In the genomic region with DNA sequence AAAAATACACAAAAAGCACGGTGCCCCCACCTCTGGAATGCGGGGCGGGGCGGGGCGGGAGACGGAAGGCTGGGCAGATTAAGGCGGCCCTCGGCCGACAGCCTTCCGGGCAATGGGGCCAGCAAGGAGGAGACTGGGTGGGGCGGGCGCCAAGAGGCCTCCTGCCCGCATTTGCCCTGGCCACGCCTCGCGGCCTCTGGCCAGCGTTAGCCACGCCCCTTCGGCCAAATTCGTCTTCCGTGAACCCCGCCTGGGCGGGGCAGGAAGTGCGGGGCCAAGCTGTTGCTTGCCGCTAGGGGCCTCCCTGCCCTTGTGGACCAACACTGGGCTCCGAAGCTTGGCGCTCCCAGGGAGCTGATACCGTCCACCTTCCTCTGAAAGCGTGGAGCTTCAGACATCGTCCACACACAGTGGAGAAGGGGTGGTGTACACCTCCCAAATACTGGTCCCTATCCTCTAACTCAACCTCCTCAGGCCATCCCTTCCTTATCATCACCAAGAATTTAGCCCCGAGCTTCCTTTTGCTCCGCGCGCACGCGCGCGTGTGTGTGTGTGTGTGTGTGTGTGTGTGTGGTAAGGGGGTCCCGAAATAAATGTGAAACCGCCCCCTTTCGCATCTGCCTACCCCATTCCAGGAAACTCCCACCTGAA, we compare ENCODE assay signal across 7 mouse cellular contexts. TPM values are rescaled to one million over a fixed set of nuclear protein-coding genes. Genes with fewer than 3 reads are reported as not detected.
A peak's percentile ranks its signal among the peaks of the same experiment; 100 is the strongest.
DNase-seq lines count a peak whose midpoint lies in the region; ATAC-seq lines count a peak whose summit lies in the region.

No protein-coding gene starts in this region.

- WGBS in intestine, embryonic 15.5 days = under 1% methylated on average over 41 of the region's 41 CpGs
- WGBS in midbrain, embryonic 10.5 days = under 1% methylated on average over 41 of the region's 41 CpGs

- H3K4me3 ChIP-seq in intestine, embryonic 15.5 days (replicated peaks) = peak overlapping the region; percentile 40
- peak overlapping the region; percentile 57 for H3K4me3 ChIP-seq in midbrain, embryonic 10.5 days

- H3K27ac ChIP-seq in intestine, embryonic 15.5 days = peak overlapping the region; percentile 93
- H3K27ac ChIP-seq in midbrain, embryonic 10.5 days (replicated peaks) = peak overlapping the region; percentile 89

- H3K9ac ChIP-seq in intestine, embryonic 15.5 days = peak overlapping the region; percentile 56

- H3K9me3 ChIP-seq in intestine, embryonic 15.5 days = no peaks in the 10 kb centered on the region
- no peaks in the 10 kb centered on the region for H3K9me3 ChIP-seq in midbrain, embryonic 10.5 days (replicated peaks)

- intact Hi-C loops in left cerebral cortex, postnatal 25 days (cut with DNase I) = no loop called here

- peak; percentile 100 for DNase-seq in adrenal gland, adult (ENCODE audit: inconsistent age in 2 of 2, low spot score in 1 of 2)
- DNase-seq in embryo, embryonic 11 days = peak; percentile 100
- peak; percentile 99 for DNase-seq in gastrocnemius, postnatal 25 days
- DNase-seq in left cerebral cortex, postnatal 25 days (ENCODE audit: low spot score in 2 of 2) = peak; percentile 86 to 89
- peak; percentile 99 for DNase-seq in midbrain, embryonic 10.5 days (ENCODE audit: low spot score)
- peak; percentile 80 for DNase-seq in right cerebral cortex, postnatal 4 days

- peaks cover 13% of the 10 kb centered on the region; the same call in 1 of the 2 replicates for H3K36me3 ChIP-seq in intestine, embryonic 15.5 days
- peaks cover 30% of the 10 kb centered on the region for H3K36me3 ChIP-seq in midbrain, embryonic 10.5 days

- ATAC-seq in intestine, embryonic 15.5 days = peak; percentile 94

- no peaks in the 10 kb centered on the region for H3K27me3 ChIP-seq in intestine, embryonic 15.5 days (replicated peaks)
- no peaks in the 10 kb centered on the region for H3K27me3 ChIP-seq in midbrain, embryonic 10.5 days (ENCODE audit: low read depth, poor library complexity, severe bottlenecking)

- peaks cover 20% of the 10 kb centered on the region for H3K4me1 ChIP-seq in intestine, embryonic 15.5 days (replicated peaks)
- peaks cover 40% of the 10 kb centered on the region for H3K4me1 ChIP-seq in midbrain, embryonic 10.5 days

- peak overlapping the region; percentile 88 for H3K4me2 ChIP-seq in intestine, embryonic 15.5 days (replicated peaks)

RNA-seq across cellular contexts. Expression of gene Ctdsp1, which starts 6.1 kb away (rescaled TPM):
- total RNA-seq in gastrocnemius, postnatal 25 days (2021) = 10 to 100 TPM; 82.7 to 82.9 TPM
- polyA plus RNA-seq in intestine, embryonic 15.5 days (2015; fragmentation: Nextera tagmentation; extraction: Ambion mirVana) = 75.4 and 78.7 TPM in 2 replicates
- 10 to 100 TPM; 22.5 to 27.1 TPM for total RNA-seq in left cerebral cortex, postnatal 25 days (2021)
- polyA plus RNA-seq in midbrain, embryonic 10.5 days (2016; fragmentation: Nextera tagmentation; extraction: Ambion mirVana) = 31.8 and 34.4 TPM in 2 replicates

RNA-seq across cellular contexts. Expression of gene Vil1, which starts 11.8 kb away (rescaled TPM):
- total RNA-seq in gastrocnemius, postnatal 25 days (2021) = under 1 TPM in 1 of 2 experiments, not detected in 1; 0.13 TPM
- 135 and 146 TPM in 2 replicates for polyA plus RNA-seq in intestine, embryonic 15.5 days (2015; fragmentation: Nextera tagmentation; extraction: Ambion mirVana)
- under 1 TPM; 0.39 to 0.96 TPM for total RNA-seq in left cerebral cortex, postnatal 25 days (2021)
- polyA plus RNA-seq in midbrain, embryonic 10.5 days (2016; fragmentation: Nextera tagmentation; extraction: Ambion mirVana) = 0.15 and 0.25 TPM in 2 replicates

RNA-seq across cellular contexts. Expression of gene Slc11a1, which starts 22.4 kb away (rescaled TPM):
- total RNA-seq in gastrocnemius, postnatal 25 days (2021) = 1 to 10 TPM; 2.9 to 3.2 TPM
- polyA plus RNA-seq in intestine, embryonic 15.5 days (2015; fragmentation: Nextera tagmentation; extraction: Ambion mirVana) = 6.4 and 6.7 TPM in 2 replicates
- total RNA-seq in left cerebral cortex, postnatal 25 days (2021) = 1 to 10 TPM; 3.3 to 4.1 TPM
- polyA plus RNA-seq in midbrain, embryonic 10.5 days (2016; fragmentation: Nextera tagmentation; extraction: Ambion mirVana) = 1.4 and 2.2 TPM in 2 replicates

RNA-seq across cellular contexts. Expression of gene Catip, which starts 35.5 kb away (rescaled TPM):
- not detected for total RNA-seq in gastrocnemius, postnatal 25 days (2021)
- polyA plus RNA-seq in intestine, embryonic 15.5 days (2015; fragmentation: Nextera tagmentation; extraction: Ambion mirVana) = 0.39 and 0.53 TPM in 2 replicates
- total RNA-seq in left cerebral cortex, postnatal 25 days (2021) = under 1 TPM; 0.55 to 0.80 TPM
- 0.12 and 0.22 TPM in 2 replicates for polyA plus RNA-seq in midbrain, embryonic 10.5 days (2016; fragmentation: Nextera tagmentation; extraction: Ambion mirVana)

Comparison
In these comparisons a context has a peak if more than half of its experiments do, and no peak if none do; other contexts are left out.
1. Peak in every context shown above with its lines: DNase-seq, ATAC-seq, H3K4me3 ChIP-seq and H3K27ac ChIP-seq.